Mouse (Mus musculus) lung, adult 2 months (tissue): Measurements from ENCODE around the gene Dlg1. TPM values are rescaled to one million over a fixed set of nuclear protein-coding genes. Genes with fewer than 3 reads are reported as not detected.

ENCODE experiments used
- DNase-seq: peaks from one replicate; pipeline ENCODE4 v3.0.0; 2022
- H3K4me1 ChIP-seq: fragments of 200-500 bp; 2 replicates; pipeline ENCODE4 v1.6.1; 2011; ENCODE audit warnings: low read length; ENCODE audit not compliant: control insufficient read depth, insufficient read depth
- H3K4me3 ChIP-seq: fragments of 200-500 bp; replicated peaks from 2 replicates; pipeline ENCODE3; 2011; ENCODE audit warnings: low read depth, mild to moderate bottlenecking, control low read depth, low read length; ENCODE audit errors: extremely low read depth
- CTCF ChIP-seq: fragments of 200-500 bp; IDR thresholded peaks from 2 replicates; pipeline ENCODE4 v1.5.1; 2011; ENCODE audit warnings: mild to moderate bottlenecking, low read length, control low read depth; ENCODE audit not compliant: insufficient read depth
- POLR2A ChIP-seq: fragments of 200-500 bp; IDR thresholded peaks from 2 replicates; pipeline ENCODE4 v1.6.1; 2011; ENCODE audit warnings: low read depth, mild to moderate bottlenecking, control low read depth, low read length, borderline replicate concordance; ENCODE audit errors: extremely low read depth
- WGBS: fragments of 180-500 bp; shearing (Covaris S2); methylation state at CpG from one replicate; pipeline ENCODE4 v1.1.7; 2018; 5-methylcytosine and 5-hydroxymethylcytosine counted together
- polyA plus RNA-seq: library from polyadenylated mRNA; depleted of rRNA; stranded (reverse); fragments of >200 nt; gene quantifications from 2 replicates; pipeline ENCODE4 v1.2.3, GENCODE M21; 2012

Gene Dlg1
- polyA plus RNA-seq, 1 experiment = 22.0 TPM

- TF ChIP-seq CTCF (no peak), POLR2A (no peak)
- 78% methylated on average over 6 of the region's 6 CpGs for whole genome bisulfite sequencing
- H3K4me3 ChIP-seq = no peak overlapping the region
- no peaks in the 10 kb centered on the region for H3K4me1 ChIP-seq
- no peak for DNase-seq
These were observed 36.9 kb upstream of the Dlg1 start for GRCm38 (mm10) chr16:31626331-31626730.

DNA sequence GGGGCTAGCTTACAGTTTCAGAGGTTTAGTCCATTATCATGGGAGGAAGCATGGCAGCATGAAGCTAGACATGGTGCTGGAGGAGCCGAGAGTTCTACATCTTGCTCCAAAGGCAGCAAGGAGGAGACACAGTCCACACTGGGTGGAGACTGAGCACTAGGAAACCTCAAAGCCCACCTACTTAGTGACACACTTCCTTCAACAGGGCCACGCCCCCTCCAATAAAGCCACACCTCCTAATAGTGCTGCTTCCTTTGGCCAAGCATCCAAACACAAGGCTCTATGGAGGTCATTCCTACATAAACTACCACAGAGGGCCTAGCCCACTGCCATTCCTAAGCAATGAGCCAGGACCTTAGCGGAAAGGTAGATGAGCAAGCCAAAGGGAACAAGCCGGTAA lies 32.9 kb upstream of the Dlg1 start:
- WGBS = 96% methylated on average over 4 of the region's 4 CpGs
- H3K4me1 ChIP-seq = no peaks in the 10 kb centered on the region
- DNase-seq = no peak
- H3K4me3 ChIP-seq = no peak overlapping the region
- no peak for TF ChIP-seq POLR2A
- no peak for TF ChIP-seq CTCF

DNA sequence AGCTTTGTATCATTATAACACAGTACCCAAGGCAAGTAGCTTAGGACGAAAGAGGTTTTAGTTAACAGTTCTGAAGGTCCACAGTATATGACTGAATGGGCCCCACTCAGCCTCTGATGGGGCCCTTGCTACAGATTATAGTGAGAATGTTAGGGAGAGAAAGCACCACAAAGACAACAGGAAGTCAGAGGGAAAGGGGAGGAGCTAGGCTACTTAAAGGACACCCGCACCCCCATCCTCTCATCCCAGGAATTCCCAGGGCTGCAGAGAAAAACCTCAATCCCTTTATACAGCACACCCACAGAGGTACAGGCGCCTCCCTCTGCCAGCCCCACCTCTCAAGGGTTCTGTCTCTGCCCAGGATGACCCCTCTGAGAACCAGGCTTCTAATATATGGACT lies 32.2 kb upstream of the Dlg1 start:
- WGBS = 82% methylated on average over 3 of the region's 3 CpGs
- DNase-seq = no peak
- no peak overlapping the region for H3K4me3 ChIP-seq
- TF ChIP-seq CTCF (no peak), POLR2A (no peak)
- H3K4me1 ChIP-seq = no peaks in the 10 kb centered on the region

- TF ChIP-seq CTCF = no peak
- TF ChIP-seq POLR2A = no peak
- no peak for DNase-seq
- H3K4me3 ChIP-seq = no peak overlapping the region
- no peaks in the 10 kb centered on the region for H3K4me1 ChIP-seq
- WGBS = 92% methylated on average over 4 of the region's 4 CpGs
These were observed 28.9 kb upstream of the Dlg1 start for GRCm38 (mm10) chr16:31634371-31634770.

DNA sequence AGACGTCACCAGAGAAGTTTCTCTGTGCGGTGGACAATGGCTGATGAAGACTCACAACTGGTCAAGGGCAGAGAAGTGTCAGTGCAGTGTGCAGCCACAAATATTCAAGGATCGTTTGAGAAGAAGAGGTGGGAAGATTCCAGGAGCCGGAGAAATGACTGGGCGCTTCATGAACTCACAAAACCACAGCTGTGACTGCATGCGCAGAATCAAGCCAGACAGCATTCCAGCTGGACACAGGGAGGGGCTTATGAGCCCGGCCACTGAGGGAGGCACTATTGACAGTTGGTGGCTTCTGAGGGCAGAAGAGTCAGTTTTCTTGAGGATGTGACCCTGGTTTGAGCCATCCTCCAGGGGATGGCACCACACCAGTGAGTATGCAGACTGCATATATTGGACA lies 24.9 kb upstream of the Dlg1 start:
- Histone ChIP-seq H3K4me3 (no peak overlapping the region), H3K4me1 (no peaks in the 10 kb centered on the region)
- TF ChIP-seq CTCF (no peak), POLR2A (no peak)
- WGBS = 54% methylated on average over 7 of the region's 7 CpGs
- DNase-seq = peak; percentile 13

DNA sequence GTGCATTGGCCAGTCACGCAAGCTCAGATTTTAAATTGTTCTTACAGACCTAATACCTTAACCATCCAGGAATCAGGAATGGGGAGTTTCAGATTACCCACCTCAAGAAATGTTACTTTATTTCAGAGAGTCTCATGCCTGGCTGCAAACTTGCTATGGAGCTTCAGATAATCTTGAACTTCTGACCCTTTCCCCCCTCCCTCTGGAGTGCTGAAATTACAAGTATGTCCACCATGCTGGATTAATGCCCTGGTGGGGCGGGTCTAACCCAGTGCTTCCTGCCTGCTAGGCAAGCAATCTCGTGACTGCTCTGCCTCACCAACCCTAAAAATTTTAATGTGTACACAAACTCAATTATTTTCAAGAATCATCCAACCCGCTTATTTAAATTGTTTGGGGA lies 23.3 kb upstream of the Dlg1 start:
- 50% methylated on average over 4 of the region's 4 CpGs for WGBS
- TF ChIP-seq CTCF (no peak), POLR2A (no peak)
- DNase-seq = no peak

GRCm38 (mm10) chr16:31641776-31642175 lies 21.5 kb upstream of the Dlg1 start:
- no peak for TF ChIP-seq POLR2A
- no peak for TF ChIP-seq CTCF
- H3K4me3 ChIP-seq = no peak overlapping the region
- WGBS = 75% methylated on average over 4 of the region's 4 CpGs
- no peak for DNase-seq
- H3K4me1 ChIP-seq = no peaks in the 10 kb centered on the region

More for the DNA sequence above, 23.3 kb upstream of the Dlg1 start:
- H3K4me3 ChIP-seq = no peak overlapping the region
- no peaks in the 10 kb centered on the region for H3K4me1 ChIP-seq

- TF ChIP-seq CTCF (no peak), POLR2A (no peak)
- DNase-seq = no peak
- H3K4me1 ChIP-seq = no peaks in the 10 kb centered on the region
- WGBS = 66% methylated on average over 7 of the region's 7 CpGs
- no peak overlapping the region for H3K4me3 ChIP-seq
These were observed 16.0 kb upstream of the Dlg1 start for GRCm38 (mm10) chr16:31647221-31647620.

DNA sequence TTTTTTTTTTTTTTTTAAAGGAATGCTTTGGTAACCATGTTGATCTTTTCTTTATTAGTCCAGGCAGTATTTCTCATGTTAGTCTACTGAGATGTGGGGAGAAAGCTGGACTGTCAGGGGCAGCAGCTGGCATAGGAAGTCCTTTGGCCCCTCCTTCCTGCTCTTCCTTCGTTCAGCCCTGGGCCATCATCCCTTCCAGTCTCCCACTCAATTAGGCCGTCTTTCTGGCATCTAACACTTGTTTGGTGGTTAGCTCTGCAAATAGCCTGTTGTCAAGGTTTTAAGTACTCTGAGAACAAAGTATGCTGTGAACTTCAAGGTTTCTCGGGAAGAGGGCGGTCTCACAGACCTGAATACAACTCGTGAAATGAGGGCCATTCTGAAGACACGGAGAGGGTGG lies 12.5 kb upstream of the Dlg1 start:
- DNase-seq = no peak
- WGBS = 35% methylated on average over 6 of the region's 6 CpGs
- no peaks in the 10 kb centered on the region for H3K4me1 ChIP-seq
- H3K4me3 ChIP-seq = no peak overlapping the region
- TF ChIP-seq POLR2A = no peak
- no peak for TF ChIP-seq CTCF

- DNase-seq = no peak
- H3K4me1 ChIP-seq = no peaks in the 10 kb centered on the region
- 57% methylated on average over 3 of the region's 3 CpGs for WGBS
- H3K4me3 ChIP-seq = no peak overlapping the region
- no peak for TF ChIP-seq CTCF
- TF ChIP-seq POLR2A = no peak
These were observed 11.7 kb upstream of the Dlg1 start for GRCm38 (mm10) chr16:31651541-31651940.

- WGBS = 72% methylated on average over 9 of the region's 9 CpGs
- no peak overlapping the region for H3K4me3 ChIP-seq
- DNase-seq = no peak
- H3K4me1 ChIP-seq = no peaks in the 10 kb centered on the region
- TF ChIP-seq CTCF (no peak), POLR2A (no peak)
These were observed 11.0 kb upstream of the Dlg1 start for GRCm38 (mm10) chr16:31652115-31652843.
